Mouse (Mus musculus) layer of hippocampus, adult 9-10 months (tissue): ENCODE results near the gene C2cd2.
"Not testable (repeated sequence)": the region's sequence is repeated elsewhere in the genome, so short reads cannot be mapped to it uniquely, and the experiment has no call there.

ENCODE experiments used
- DNase-seq: peaks from one replicate; pipeline ENCODE4 v3.0.0; 2022; ENCODE audit warnings: low spot score

C2cd2 gene

DNA sequence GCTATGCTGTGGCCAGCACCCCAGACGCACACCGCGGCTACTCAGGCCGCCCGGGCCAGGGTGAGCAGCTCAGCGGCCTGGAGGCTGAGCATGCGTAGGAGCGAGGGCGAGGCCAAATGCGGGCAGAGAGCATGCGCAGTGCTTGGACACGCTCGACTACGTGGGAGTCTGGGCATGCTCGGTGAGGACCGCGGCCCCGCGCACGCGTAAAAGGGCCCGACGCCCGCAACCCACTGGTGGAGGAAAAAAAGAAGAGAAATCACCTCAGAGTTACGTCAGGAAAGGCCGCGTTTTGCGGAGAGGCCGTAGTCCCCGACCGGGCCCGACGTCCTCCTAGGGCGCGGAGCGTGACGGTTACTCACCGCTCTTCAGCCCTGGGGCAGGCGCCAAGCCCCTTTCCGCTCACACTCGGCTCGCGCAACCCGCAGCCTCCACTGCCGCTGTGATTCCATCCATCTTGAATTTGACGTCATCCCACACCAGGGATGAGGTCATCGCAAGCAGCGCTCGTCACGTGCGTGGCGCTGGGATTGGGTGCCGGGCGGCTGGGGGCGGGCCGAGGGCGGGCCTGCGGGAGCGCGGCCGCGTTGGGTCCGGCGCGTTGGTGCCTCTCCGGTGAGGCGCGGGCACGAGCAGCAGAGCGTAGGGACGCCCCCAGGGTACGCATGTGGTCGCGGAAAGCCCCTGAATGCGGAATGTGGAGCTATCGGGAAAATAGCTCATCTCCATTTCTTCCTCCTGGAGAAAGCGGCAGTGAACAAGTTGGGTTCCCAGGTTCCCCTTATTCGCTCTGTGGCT lies at the start of gene C2cd2, which contains the start of gene Zbtb21:
TSS of gene C2cd2 (minus strand) at position 448 of the 798 bp plus-strand sequence.
TSS of gene Zbtb21 (minus strand) at position 472 of the 798 bp plus-strand sequence.
- DNase-seq: peak; percentile 93

DNA sequence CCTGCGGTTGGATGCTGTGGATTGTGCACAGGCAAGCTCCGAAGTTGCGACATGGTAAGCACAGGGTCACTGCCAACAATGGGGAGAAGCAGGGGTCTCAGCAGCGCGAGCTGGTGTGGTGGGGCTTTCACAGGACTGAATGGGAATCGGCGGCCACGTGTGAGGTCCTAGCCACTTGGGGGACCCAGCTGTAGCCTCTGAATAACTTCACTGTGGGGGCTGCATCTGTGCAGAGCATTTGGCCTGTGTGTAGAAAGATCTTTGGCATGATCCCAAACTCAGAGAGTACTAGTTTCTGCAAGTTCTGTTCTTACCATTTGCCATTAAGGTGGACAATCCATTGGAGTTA lies 35.0 kb upstream of the C2cd2 start:
- not testable (repeated sequence) for DNase-seq

DNA sequence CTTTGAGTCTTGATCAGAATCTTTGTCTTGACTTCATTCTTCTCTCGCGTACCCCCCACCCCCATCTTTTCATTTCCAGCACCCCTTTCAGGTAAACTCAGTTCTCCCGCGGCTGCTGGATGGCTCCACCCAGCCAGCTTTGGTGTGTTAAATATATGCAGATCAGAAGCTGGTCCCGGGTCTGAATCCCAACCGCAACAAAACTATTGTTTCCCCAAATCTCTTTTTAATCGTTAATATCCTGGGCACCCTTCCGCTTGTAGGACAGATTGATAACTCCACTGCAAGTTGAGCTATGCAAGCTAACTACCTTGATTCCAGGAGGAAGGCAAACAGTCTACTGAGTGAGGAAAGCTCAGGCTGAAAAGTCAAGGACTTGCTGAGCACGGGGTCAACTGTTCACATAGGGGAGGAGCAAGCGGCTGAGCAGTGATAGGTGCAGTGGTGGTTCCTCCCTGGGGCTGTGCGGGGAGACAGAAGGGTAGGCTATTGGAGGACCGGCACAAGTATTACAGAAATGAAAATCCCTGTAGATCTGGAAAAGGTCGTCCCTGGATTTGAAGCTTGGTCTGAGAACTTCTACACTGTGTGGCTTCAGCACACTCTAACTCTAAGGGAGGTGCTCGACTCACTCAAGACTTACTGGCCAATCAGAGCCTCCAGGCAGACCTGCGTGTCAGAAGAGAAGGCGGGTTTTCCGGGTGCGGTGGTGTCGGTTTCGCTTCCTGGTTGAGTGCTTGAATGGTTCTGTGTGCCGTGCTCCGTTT lies 34.4 kb upstream of the C2cd2 start, which contains the start of gene B230307C23Rik:
TSS of gene B230307C23Rik (plus strand) at position 700 of the 767 bp plus-strand sequence.
- peak; percentile 77 for DNase-seq

DNA sequence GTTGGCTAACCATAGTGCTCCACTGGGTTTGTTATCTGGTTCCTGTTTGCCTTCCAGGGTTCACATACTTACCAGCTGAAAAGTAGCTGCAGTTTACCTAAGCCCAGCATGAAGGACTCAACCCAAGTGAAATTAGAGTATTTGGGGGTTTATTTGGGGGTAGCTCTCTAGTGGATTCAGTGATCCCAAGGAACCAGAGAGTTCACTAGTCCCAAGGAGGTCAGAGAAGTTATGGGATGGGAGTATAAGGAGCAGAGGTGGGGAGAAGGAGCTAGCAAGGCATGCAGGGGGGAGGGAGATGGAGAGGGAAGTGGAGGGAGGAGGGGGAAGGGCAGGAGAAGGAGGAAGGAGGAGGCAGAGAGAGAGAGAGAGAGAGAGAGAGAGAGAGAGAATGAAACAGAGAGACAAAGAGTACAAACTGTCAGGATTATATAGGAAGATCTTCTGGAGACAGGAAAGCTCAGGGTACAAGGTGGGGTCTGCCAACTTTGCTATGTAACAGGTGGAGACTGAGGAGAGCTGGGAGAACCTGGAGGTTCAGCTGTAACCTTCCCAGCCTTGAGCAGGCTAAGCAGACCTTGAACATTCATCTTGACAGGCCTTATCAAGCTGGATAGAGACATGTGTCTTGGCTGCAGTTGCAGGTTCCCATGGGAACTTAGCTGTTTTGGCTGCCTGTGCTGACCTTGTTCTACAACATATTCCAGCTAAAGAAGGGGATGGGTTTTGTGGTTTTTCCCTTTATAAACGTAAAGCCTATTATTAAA lies 33.6 kb upstream of the C2cd2 start:
- peak; percentile 15 for DNase-seq

DNA sequence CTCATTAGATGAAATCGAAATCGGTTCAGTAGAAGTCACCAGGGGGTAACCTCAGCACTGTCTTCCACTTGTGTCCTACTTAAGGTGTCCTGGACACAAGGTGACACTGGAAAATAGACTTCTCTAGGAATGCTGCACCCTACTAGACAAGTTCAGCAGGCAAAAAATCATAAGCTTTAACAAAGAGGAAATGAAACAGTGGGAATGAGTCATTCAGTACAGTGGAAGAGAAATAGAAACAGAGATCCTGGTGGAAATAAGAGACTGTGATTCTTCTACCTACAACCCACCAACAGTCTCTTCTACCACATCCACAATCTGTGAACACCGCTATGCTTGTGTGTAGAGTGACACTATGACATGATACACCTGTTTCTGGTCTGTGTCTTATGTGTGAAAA lies 30.1 kb upstream of the C2cd2 start:
- not testable (repeated sequence) for DNase-seq

DNA sequence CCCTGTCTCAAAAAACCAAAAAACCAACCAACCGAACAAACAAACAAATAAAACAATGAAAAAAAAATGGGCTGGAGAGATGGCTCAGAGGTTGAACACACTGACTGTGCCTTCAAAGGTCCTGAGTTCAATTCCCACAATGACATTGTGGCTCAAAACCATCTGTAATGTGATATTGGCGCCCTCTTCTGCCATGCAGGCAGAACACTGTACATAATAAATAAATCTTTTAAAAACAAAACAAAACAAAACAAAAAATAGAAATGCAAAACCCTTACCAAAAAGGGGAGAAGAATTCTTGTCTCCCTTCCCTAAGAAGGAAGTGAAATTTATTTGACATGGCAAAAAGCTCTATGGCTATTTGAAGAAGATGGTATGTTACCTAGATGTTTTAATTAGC lies 29.1 kb upstream of the C2cd2 start:
- no peak for DNase-seq

DNA sequence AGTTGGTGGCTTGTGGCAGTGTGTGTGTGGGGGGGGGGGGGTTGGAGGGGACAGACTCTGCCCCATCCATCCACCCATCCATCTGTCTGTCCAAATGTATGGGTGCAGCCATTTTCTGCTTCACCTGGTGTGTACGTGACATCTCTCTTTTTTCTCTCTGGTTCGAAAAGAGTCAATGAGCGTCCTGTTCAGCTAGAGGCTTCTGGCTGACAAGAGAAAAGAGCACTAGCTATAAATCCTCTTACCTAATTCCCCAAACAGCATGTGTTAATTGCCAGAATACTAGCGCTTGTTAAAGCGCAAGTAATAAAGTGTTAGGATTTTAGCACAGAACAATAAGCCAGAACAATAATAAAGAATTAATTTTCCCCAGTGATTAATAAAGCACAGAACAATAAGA lies 22.2 kb upstream of the C2cd2 start:
- no peak for DNase-seq

DNA sequence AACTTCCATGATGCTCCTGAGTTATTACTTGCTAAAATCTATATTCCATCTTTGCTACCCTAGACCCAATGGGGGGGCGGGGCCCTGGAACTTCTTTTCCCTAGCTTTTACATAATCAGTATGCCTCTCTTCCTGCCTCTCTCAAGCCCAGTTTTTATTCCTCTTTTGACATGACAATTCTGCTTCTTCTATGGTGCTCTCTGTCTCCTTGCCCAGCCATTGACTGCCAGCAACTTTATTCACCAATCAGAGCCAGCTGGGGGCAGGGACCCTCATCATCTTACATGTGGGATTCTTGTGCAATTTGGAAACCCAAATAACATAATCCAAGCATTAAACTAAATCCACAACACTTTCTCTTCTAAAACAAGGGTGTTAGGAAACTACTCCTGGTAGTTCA lies 19.0 kb upstream of the C2cd2 start:
- DNase-seq: no peak

DNA sequence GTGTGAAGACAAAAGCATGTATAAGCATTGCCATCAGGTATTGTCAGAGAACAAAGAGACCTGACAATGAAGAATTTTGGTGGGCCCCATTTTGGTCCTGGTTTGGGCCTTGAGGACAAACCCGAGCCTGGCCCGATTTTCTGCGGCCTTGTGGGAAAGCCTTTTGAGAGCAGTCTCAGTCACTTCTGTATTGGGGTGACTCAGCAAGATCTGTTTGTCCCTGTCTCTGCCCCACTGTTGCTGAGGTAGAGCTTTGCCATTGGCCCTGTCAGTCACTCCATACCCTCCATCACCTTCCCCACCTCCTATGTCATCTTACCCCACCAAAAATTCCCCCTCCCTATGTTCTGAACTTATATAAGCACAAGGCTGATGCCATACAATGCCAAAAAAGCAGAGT lies 15.3 kb upstream of the C2cd2 start:
- DNase-seq: no peak

DNA sequence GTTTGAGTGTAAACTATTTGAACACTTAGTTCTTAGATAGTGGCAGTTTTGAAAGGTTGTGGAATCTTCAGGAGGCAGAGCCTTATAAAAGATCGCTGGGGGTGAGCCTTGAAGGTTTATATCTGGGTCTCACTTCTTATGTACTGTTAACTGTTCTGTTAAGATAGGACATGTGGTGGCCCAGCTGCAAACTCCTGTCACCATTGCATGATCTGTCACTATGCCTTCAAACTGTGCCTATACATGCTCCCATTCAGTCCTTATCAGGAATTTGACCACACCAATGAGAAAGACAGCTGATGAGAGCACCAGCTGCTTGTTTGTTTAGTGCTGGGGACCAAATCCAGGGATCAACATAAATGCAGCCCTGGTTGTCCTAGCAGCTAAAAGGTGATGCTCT lies 14.9 kb upstream of the C2cd2 start:
- no peak for DNase-seq

DNA sequence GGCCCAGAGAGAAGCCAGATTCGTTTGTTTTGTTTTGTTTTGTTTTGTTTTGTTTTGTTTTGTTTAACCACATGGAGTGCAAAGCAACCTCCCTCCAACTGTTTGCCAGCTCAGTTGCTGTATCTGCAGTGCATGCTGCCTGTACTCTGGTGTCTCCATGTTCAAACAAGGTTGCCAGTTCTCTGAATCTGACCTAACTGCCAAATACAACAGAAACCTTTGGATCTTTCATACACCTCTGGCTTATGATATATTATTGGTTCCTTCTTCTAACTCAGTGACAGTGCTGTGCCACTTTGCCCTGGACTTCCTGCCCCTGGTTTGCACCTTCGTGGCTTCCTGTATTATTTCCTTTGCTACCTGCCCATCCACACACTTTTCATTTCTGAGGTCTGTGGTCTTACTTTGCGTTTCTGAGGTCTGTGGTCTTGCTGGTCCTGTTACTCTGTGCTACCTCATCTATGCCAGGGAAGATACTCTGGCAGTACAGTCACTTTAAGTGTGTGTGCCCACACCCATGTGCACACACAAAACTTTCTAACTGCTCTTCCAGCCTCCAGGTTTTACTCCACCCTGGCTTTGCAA lies 1.6 kb upstream of the C2cd2 start:
- DNase-seq: no peak

DNA sequence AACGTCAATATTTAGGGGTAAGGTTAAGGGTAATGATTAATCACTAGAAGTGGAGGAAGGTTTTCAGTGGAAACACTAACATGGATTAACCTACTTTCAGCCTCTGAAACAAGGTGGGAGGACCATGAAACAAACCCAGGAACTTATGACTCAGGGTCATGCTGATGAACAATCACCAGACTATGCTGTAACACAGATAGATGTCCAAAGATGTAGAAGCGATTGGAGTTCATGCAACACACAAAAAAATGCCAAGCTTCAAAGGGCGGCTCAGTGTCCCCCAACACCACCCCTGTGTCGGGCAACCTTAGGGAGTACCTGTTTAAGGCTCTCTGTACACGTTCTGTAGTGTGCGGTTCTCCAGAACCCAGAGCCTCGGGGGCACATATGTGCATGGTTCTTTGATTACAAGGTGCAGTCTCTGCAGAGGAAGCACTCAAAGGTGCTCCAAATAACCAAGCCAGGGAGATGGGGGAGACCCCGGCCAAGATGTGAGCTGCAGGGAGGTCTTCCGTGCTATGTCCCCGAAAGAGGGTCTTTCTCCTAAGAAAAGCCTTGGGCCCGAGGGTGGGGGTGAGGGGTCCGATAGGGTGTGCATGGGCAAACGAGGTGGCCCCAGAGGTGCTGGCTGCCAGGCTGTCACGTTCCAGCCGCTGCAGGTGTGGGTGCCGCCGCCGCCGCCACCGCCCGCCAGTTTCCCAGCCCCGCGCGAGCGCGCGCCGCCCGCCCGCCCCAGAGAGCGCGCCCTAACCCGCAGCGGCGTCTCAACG lies 832 bp downstream of the C2cd2 start:
- DNase-seq: no peak

DNA sequence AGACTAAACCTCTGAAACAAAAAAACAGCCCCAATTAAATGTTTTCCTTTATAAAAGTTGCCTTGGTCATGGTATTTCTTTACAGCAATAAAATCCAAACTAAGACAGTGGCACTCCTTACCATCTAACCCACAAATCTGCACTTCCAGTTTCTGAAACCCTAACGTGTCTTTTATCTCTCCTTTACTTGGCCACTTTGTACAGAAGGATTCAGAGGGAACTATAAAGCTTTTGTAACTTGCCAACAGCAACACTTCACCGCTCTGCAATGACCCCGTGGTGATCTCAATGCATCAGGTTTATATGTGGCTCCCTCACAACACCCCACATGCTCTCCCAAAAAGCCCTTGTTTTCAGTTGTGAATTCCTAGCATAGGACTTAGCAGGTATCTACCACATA lies 2.0 kb downstream of the C2cd2 start:
- no peak for DNase-seq

DNA sequence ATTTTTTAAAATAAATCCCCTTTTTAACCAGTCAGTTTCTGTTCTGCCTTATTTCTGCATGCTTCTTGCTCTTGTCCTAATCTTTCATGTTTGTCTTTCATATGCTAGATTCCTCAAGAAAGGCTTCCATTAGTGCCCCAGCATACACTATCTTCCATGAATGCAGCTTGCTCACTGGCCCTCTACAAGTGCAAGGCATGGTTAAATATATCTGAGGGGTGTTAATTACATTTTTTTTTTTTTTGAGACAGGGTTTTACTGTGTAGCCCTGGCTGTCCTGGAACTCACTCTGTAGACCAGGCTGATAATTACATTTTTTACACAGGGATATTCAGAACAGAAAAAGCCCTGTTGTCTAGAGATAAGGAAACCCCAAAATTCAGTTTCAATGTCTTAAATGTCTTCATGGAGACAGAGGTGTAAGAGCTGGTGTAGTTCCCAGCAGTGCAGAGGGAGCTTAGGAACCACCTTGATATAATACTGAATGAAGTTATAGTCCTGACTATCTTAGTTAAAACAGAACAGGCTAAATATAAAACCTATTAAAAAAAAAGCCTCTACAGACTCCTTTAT lies 3.9 kb downstream of the C2cd2 start:
- no peak for DNase-seq

DNA sequence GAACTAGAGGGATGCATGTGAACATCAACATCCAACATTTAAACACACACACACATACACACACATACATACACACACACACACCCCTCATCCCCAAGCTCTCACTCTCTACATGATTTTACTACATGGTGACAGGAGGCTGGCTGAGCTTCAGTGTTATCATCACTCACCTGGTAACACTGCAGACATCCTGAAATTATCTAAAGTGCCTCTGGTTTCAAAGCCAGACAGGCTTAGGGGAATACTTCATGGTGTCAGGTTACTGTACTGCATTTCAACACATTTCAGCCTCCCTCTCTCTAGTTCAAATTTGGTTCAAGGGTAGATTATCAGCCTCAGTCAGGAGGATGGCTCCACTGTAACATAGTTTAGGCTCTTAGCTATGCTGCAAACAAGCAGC lies 4.8 kb downstream of the C2cd2 start:
- DNase-seq: no peak

DNA sequence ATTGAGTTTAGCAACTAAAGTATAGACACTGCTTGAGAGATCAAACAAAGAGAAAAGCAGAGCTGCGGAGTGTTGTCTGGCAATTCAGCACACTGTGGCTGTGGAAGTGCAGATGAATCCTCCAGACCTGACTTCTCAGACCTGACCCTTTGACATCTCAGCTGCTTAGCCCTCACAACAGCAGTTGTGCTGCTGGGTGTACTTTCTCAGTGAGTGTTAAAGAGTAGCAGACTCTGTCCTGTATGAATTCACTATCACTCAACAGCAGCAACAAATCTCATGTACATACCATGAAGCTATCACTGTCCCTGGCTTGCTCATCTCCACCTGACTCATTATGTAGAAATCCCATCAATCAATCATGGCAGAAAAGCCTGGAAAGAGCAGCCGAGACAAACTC lies 6.4 kb downstream of the C2cd2 start:
- DNase-seq: no peak

DNA sequence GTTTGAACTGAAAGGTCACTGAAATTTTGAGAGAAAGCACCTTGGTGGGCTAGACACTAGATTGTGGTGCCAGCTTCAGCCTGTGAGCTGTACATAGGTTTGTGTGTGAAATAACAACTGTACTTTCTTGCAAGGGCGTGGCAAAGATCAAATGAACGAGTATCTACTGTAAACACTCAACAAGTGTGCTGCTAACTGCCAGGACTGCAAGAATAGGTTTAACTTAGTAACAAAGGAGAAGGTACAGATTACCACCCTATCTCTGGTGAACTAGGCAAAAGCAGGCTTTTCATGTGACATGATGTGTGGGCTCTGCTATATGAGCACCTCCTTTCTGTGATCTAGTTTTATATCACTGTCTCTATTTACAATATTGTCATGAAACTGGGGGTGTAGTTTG lies 9.1 kb downstream of the C2cd2 start:
- no peak for DNase-seq

DNA sequence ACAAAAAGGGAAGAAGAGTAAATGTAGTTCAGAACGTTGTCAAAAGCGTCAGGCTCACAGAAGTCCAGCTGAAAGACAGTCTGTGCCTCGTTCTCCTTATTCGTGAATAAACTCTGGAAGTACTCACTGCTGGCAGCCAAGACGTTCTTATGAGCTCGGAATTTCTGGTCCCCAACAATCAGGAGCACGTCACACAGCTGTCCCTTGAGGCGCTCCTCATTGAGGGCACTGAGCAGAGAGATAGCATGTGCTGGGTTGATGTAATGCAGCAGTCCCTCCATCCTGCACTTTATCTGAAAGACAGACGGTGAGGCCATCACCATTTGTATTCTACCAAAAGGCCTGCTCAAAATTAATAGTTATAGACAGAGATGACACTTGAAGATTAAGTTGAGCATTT lies 9.6 kb downstream of the C2cd2 start:
- DNase-seq: no peak

DNA sequence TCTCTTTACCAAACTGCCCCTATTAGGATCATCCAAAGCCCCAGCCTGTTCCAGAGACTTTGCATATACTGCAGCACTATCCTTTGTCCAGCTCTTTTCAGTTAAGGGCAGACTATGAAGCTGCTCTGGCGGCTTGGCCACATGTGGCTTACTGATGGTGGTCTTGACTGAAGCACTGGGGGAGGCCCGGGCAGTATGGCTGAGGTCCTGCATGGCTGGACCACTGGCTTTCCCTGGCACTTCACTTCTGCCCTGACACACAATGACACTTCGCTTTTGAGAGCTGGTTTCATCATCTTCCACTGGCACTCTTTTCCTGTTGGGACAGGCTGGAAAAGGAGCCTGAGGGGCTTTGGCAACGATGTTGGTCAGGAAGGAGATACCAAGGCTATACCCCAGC lies 10.0 kb downstream of the C2cd2 start:
- no peak for DNase-seq

DNA sequence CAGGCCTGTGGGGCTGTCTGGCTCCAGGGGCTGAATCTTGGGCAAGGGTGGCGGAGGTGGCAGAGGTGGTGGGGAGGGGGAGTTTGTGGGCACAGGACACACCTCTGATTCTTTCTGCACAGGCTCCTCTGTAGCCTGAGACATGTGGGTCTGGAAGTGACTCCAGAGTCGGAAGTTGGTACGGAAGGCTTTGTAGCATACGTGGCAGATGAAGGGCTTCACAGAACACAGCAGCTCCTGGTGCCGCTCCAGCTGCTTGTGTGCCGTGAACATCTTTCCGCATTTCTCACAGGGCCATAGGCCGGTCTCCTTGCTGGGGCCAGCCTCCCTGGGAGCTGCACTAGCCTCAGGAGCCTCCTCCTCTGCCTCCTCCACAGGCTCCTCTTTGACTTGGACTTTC lies 12.3 kb downstream of the C2cd2 start:
- no peak for DNase-seq

DNA sequence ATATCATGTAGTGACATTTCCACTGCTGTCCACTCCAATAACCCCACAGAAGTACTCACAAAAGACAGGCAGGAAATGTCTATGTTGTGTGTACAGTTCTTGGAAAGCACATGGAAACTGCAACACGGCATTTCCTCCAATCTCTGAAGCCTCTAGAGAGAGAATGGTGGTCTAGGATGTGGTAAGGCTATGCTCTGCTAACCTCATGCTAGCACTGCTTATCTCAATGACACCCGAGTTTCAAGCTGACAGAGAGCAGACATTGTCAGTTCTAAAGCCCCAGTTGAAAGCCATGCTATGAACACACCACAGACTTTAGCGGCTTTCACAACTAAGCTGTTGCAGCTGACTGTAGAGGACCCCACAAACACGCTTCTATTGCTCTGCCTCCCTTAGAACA lies 13.6 kb downstream of the C2cd2 start:
- no peak for DNase-seq
